Mouse (Mus musculus): Measurements from ENCODE around the gene Spg7. TPM values are rescaled to one million over a fixed set of nuclear protein-coding genes. Genes with fewer than 3 reads are reported as not detected.
"Not testable (repeated sequence)": the region's sequence is repeated elsewhere in the genome, so short reads cannot be mapped to it uniquely, and the experiment has no call there.

Spg7 gene
- polyA plus RNA-seq, 1 experiment from 2014 or later, result 63.7 TPM

DNA sequence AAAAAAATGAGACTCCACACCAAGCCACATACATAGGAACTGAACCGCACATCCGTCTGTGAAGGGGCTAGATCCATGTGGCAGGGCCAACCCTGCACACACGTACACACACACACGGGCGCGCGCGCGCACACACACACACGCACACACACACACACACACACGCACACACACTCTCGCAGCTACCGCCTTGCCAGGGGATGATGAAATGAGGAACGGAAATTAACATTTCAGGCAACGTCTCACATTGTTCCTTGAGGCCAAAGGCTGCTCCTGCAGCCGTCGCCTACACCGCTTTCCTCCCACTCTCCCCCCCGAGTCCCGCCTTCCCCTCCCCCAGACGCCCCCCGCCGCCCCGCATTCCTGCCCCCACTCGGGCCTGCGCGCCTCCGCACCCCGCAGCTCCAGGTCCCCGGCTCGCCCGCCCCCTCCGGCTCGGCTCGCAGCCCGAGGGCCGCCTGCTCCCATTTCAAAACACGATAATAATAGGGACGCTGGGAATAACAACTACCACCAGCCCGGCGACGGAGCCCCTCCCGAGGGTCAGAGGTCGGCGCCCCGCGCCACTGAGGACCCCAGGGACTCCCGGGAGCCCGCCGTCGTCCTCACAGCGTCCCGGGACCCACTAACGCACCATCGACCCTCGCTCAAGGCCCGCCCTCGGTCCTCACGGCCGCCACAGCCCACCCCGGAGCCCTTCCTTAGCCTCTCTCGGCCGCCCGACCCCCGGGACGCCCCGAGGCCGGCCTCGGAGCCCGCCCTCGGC, 21.6 kb upstream of the Spg7 start:
- Histone ChIP-seq H3K27ac (peak overlapping the region; percentile 98), H3K9me3 (no peaks in the 10 kb centered on the region), H3K4me3 (replicated peaks) (peak overlapping the region; percentile 100), H3K4me2 (peak overlapping the region; percentile 74), H3K4me1 (replicated peaks) (peaks cover 28% of the 10 kb centered on the region), H3K27me3 (no peaks in the 10 kb centered on the region), H3K9ac (replicated peaks) (peak overlapping the region; percentile 100), H3K36me3 (peaks cover 16% of the 10 kb centered on the region; the same call in 1 of the 2 replicates)
- WGBS, result under 1% methylated on average over 61 of the region's 71 CpGs
- ATAC-seq (ENCODE audit: insufficient number of reproducible peaks, insufficient read depth, low FRiP score, low TSS enrichment, low read depth), result no peak

- Histone ChIP-seq H3K27ac (peak overlapping the region; percentile 98), H3K9ac (replicated peaks) (peak overlapping the region; percentile 100), H3K4me3 (replicated peaks) (peak overlapping the region; percentile 100), H3K36me3 (peaks cover 17% of the 10 kb centered on the region; the same call in 1 of the 2 replicates), H3K4me2 (peak overlapping the region; percentile 74), H3K27me3 (no peaks in the 10 kb centered on the region), H3K9me3 (no peaks in the 10 kb centered on the region), H3K4me1 (replicated peaks) (peaks cover 28% of the 10 kb centered on the region)
- 1% methylated on average over 47 of the region's 60 CpGs for WGBS
- ATAC-seq (ENCODE audit: insufficient number of reproducible peaks, insufficient read depth, low FRiP score, low TSS enrichment, low read depth), result no peak; the same call in 1 of the 2 replicates
Measured at GRCm38 (mm10) chr8:123041774-123042105, 21.0 kb upstream of the Spg7 start.

DNA sequence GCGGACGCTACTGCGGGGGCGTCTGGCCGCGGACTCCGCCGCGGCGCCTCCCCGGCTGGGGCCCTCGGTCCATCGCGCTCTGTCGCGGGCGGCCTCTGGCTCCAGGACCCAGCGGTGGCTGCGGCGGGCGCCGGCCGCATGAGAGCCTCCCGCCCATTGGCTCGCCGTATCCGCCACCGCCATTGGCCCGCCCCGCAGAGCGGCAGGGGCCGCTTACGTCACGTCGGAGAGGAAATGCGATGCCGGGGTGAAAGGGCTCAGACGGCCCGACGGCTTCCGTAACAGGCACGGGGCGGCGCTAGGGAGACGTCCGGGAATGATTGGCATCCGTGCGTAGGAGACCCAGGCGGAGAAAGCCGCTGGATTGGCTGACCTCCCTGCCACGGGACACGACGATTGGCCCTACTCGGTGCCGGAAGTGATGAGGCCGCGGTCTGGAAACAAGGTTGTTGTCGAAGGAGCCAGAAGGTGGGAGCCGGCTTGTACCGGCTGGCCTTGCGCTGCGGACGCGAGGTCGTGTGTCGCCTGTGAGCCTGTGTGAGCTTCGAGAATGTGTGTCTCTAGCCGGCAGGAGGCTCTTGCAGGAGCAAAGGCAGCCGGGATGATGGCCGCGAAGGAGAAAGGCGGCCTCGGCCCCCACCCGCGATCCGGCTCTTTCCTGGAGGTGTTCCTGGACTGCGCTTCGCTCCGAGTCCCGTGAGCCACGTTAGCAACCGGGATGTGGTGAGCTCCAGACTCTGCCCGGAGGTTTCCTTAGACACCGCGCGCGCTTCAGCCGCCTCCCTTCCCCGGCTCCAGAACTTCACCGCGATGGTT, 20.4 kb upstream of the Spg7 start, which contains the start of gene Ankrd11:
Ankrd11 (minus strand) TSS at position 120 of the 816 bp plus-strand sequence.
- Histone ChIP-seq H3K9me3 (no peaks in the 10 kb centered on the region), H3K4me3 (replicated peaks) (peak within 1 kb of the TSS; percentile 100), H3K27ac (peak within 1 kb of the TSS; percentile 98), H3K4me1 (replicated peaks) (peaks cover 28% of the 10 kb centered on the region), H3K27me3 (no peaks in the 10 kb centered on the region), H3K4me2 (peak within 1 kb of the TSS; percentile 74), H3K36me3 (peaks cover 17% of the 10 kb centered on the region; the same call in 1 of the 2 replicates), H3K9ac (replicated peaks) (peak within 1 kb of the TSS; percentile 100)
- under 1% methylated on average over 85 of the region's 91 CpGs for WGBS
- peak; percentile 98 for ATAC-seq (ENCODE audit: insufficient number of reproducible peaks, insufficient read depth, low FRiP score, low TSS enrichment, low read depth)

GRCm38 (mm10) chr8:123042974-123043625, 19.6 kb upstream of the Spg7 start:
- Histone ChIP-seq H3K9ac (replicated peaks) (peak overlapping the region; percentile 73), H3K4me2 (peak overlapping the region; percentile 74), H3K27ac (peak overlapping the region; percentile 96), H3K36me3 (peaks cover 17% of the 10 kb centered on the region; the same call in 1 of the 2 replicates), H3K9me3 (no peaks in the 10 kb centered on the region), H3K4me1 (replicated peaks) (peaks cover 28% of the 10 kb centered on the region), H3K27me3 (no peaks in the 10 kb centered on the region), H3K4me3 (replicated peaks) (peak overlapping the region; percentile 100)
- 22% methylated on average over 22 of the region's 22 CpGs for WGBS
- ATAC-seq (ENCODE audit: insufficient number of reproducible peaks, insufficient read depth, low FRiP score, low TSS enrichment, low read depth), result no peak

- Histone ChIP-seq H3K27ac (no peak overlapping the region), H3K4me3 (replicated peaks) (no peak overlapping the region), H3K27me3 (no peaks in the 10 kb centered on the region), H3K36me3 (peaks cover 17% of the 10 kb centered on the region; the same call in 1 of the 2 replicates), H3K4me1 (replicated peaks) (peaks cover 28% of the 10 kb centered on the region), H3K9me3 (no peaks in the 10 kb centered on the region), H3K4me2 (peak overlapping the region; percentile 74; the same call in 1 of the 2 replicates), H3K9ac (replicated peaks) (no peak overlapping the region)
- WGBS, result 93% methylated on average over 3 of the region's 3 CpGs
- no peak for ATAC-seq (ENCODE audit: insufficient number of reproducible peaks, insufficient read depth, low FRiP score, low TSS enrichment, low read depth)
Measured at GRCm38 (mm10) chr8:123043941-123044340, 18.8 kb upstream of the Spg7 start.

DNA sequence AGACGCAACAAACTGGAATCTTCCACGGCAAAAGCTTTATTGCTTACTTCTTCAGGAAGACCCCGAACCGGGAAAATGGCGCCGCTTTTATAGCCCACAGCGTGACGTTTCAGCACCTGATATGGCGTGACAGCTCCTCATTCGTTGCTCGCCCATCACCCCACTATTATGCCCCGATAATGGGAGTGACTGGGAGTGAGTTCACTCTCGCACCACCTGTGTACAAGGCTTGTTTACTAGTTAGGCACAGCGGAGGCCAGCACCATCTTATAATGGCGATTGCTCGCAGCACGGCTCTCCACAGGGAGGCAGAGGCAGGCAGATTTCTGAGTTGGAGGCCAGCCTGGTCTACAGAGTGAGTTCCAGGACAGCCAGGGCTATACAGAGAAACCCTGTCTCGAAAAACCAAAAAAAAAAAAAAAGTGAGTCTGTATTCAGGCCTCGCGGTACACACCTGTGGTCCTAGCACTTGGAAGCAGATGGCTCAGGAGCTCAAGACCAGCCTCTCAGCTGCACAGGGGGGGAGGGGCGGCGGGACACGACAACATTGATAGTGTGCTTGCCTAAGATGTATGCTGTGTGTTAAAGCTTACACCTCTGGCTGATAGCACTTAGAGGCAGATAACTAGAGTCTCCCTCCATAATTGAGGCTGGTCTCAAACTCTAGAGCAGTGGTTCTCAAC, 17.9 kb upstream of the Spg7 start:
- not testable (repeated sequence) for ATAC-seq (ENCODE audit: insufficient number of reproducible peaks, insufficient read depth, low FRiP score, low TSS enrichment, low read depth)

DNA sequence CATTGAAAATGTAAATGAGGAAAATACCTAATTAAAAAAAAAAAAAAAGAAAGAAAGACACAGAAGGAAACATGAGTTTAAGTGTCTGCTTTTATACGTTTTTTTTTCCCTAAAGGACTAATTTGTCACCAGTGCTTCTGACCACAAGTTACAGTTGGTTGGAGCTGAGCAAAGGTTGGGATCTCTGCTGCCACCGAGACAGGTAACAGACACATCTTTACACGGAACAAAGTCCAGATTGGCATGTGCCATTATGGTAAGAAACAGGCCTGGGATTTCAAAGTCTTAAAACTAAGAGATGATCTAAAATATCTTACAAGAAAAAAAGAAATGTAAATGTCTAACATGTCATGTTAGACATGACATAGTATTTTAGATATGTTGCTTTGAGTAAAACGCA, 16.0 kb upstream of the Spg7 start:
- H3K27me3 ChIP-seq, result no peaks in the 10 kb centered on the region
- H3K4me2 ChIP-seq, result no peak overlapping the region
- no peak overlapping the region for H3K27ac ChIP-seq
- WGBS, result 78% methylated on average over 4 of the region's 4 CpGs
- no peak overlapping the region for H3K9ac ChIP-seq (replicated peaks)
- peaks cover 13% of the 10 kb centered on the region for H3K4me1 ChIP-seq (replicated peaks)
- peaks cover 17% of the 10 kb centered on the region; the same call in 1 of the 2 replicates for H3K36me3 ChIP-seq
- H3K4me3 ChIP-seq (replicated peaks), result no peak overlapping the region
- H3K9me3 ChIP-seq, result no peaks in the 10 kb centered on the region
- no peak for ATAC-seq (ENCODE audit: insufficient number of reproducible peaks, insufficient read depth, low FRiP score, low TSS enrichment, low read depth)

More for the DNA sequence above, 17.9 kb upstream of the Spg7 start:
- H3K27ac ChIP-seq; H3K27me3 ChIP-seq; H3K4me3 ChIP-seq (replicated peaks); H3K4me2 ChIP-seq; H3K9me3 ChIP-seq; H3K9ac ChIP-seq (replicated peaks): not testable (repeated sequence)
- Histone ChIP-seq H3K36me3 (peaks cover 17% of the 10 kb centered on the region; the same call in 1 of the 2 replicates), H3K4me1 (replicated peaks) (peaks cover 24% of the 10 kb centered on the region)
- 93% methylated on average over 23 of the region's 23 CpGs for WGBS

- H3K4me3 ChIP-seq (replicated peaks), result no peak overlapping the region
- no peaks in the 10 kb centered on the region for H3K9me3 ChIP-seq
- no peak overlapping the region for H3K4me2 ChIP-seq
- peaks cover 13% of the 10 kb centered on the region for H3K4me1 ChIP-seq (replicated peaks)
- H3K9ac ChIP-seq (replicated peaks), result no peak overlapping the region
- no peaks in the 10 kb centered on the region for H3K27me3 ChIP-seq
- WGBS, result 89% methylated on average over 7 of the region's 7 CpGs
- H3K27ac ChIP-seq, result no peak overlapping the region
- H3K36me3 ChIP-seq, result peaks cover 17% of the 10 kb centered on the region; the same call in 1 of the 2 replicates
- ATAC-seq (ENCODE audit: insufficient number of reproducible peaks, insufficient read depth, low FRiP score, low TSS enrichment, low read depth), result no peak
Measured at GRCm38 (mm10) chr8:123047827-123048226, 14.9 kb upstream of the Spg7 start.

- ATAC-seq (ENCODE audit: insufficient number of reproducible peaks, insufficient read depth, low FRiP score, low TSS enrichment, low read depth), result no peak
- Histone ChIP-seq H3K9me3 (no peaks in the 10 kb centered on the region), H3K27me3 (no peaks in the 10 kb centered on the region), H3K4me1 (replicated peaks) (peaks cover 8% of the 10 kb centered on the region), H3K4me2 (no peak overlapping the region), H3K4me3 (replicated peaks) (no peak overlapping the region), H3K27ac (no peak overlapping the region), H3K36me3 (peaks cover 17% of the 10 kb centered on the region; the same call in 1 of the 2 replicates), H3K9ac (replicated peaks) (no peak overlapping the region)
- 88% methylated on average over 7 of the region's 7 CpGs for WGBS
Measured at GRCm38 (mm10) chr8:123048402-123048801, 14.3 kb upstream of the Spg7 start.

DNA sequence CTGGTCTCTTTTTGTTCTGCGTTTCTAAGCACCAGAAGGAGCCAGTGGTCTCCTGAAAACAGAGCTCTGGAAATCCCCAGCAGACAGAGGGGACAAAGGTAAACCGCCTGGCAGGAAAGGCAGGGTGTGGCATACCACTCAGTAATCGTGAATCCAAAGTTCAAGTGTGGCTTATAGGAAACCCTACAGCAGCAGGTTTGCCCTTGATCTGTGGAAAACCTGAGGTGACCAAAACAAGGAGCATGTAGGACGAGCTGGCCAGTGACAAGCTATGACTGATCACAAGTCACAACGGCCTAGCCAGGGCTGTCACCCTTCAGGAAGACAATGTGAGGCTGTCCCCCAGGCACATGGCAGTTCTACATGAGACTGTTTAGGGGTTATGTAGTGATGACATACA, 11.3 kb upstream of the Spg7 start:
- Histone ChIP-seq H3K9me3 (no peaks in the 10 kb centered on the region), H3K27me3 (no peaks in the 10 kb centered on the region), H3K4me1 (replicated peaks) (no peaks in the 10 kb centered on the region), H3K9ac (replicated peaks) (no peak overlapping the region), H3K27ac (no peak overlapping the region), H3K36me3 (no peaks in the 10 kb centered on the region), H3K4me2 (no peak overlapping the region), H3K4me3 (replicated peaks) (no peak overlapping the region)
- WGBS, result 70% methylated on average over 5 of the region's 5 CpGs
- no peak for ATAC-seq (ENCODE audit: insufficient number of reproducible peaks, insufficient read depth, low FRiP score, low TSS enrichment, low read depth)
